Mouse (Mus musculus) retina, postnatal 7 days (tissue): ENCODE data around the gene Alk.

ENCODE experiments used
- DNase-seq: peaks from one replicate; pipeline ENCODE4 v3.0.0-alpha.2; 2012; ENCODE audit warnings: low read depth, low spot score

The Alk gene

GRCm38 (mm10) chr17:71980518-71981145 is 623.8 kb downstream of the Alk start:
- no peak for DNase-seq

- DNase-seq: no peak
Measured at GRCm38 (mm10) chr17:71979137-71979536, 625.3 kb downstream of the Alk start.

- DNase-seq: no peak
Measured at GRCm38 (mm10) chr17:71976661-71977060, 627.8 kb downstream of the Alk start.

- no peak for DNase-seq
Measured at GRCm38 (mm10) chr17:71973704-71974103, 630.7 kb downstream of the Alk start.

- DNase-seq: no peak
Measured at GRCm38 (mm10) chr17:71967356-71967755, 637.1 kb downstream of the Alk start.

GRCm38 (mm10) chr17:71965733-71966606 is 638.5 kb downstream of the Alk start:
- peak; percentile 49 for DNase-seq

GRCm38 (mm10) chr17:71964610-71965009 is 639.8 kb downstream of the Alk start:
- DNase-seq: no peak

- no peak for DNase-seq
Measured at GRCm38 (mm10) chr17:71962746-71963145, 641.7 kb downstream of the Alk start.

- DNase-seq: no peak
Measured at GRCm38 (mm10) chr17:71955011-71955410, 649.4 kb downstream of the Alk start.

GRCm38 (mm10) chr17:71954217-71954844 is 650.1 kb downstream of the Alk start:
- DNase-seq: no peak

GRCm38 (mm10) chr17:71950968-71951367 is 653.5 kb downstream of the Alk start:
- no peak for DNase-seq

- DNase-seq: no peak
Measured at GRCm38 (mm10) chr17:71948687-71949086, 655.7 kb downstream of the Alk start.

GRCm38 (mm10) chr17:71947452-71947851 is 657.0 kb downstream of the Alk start:
- peak; percentile 82 for DNase-seq

GRCm38 (mm10) chr17:71944020-71944419 is 660.4 kb downstream of the Alk start:
- DNase-seq: no peak

GRCm38 (mm10) chr17:71942052-71942451 is 662.4 kb downstream of the Alk start:
- DNase-seq: no peak

GRCm38 (mm10) chr17:71941436-71941835 is 663.0 kb downstream of the Alk start:
- DNase-seq: no peak

GRCm38 (mm10) chr17:71936681-71937080 is 667.7 kb downstream of the Alk start:
- no peak for DNase-seq

- DNase-seq: no peak
Measured at GRCm38 (mm10) chr17:71935837-71936236, 668.6 kb downstream of the Alk start.

- DNase-seq: no peak
Measured at GRCm38 (mm10) chr17:71935336-71935735, 669.1 kb downstream of the Alk start.

GRCm38 (mm10) chr17:71914941-71915340 is 689.5 kb downstream of the Alk start:
- no peak for DNase-seq

GRCm38 (mm10) chr17:71914541-71914940 is 689.9 kb downstream of the Alk start:
- no peak for DNase-seq

- no peak for DNase-seq
Measured at GRCm38 (mm10) chr17:71913188-71913587, 691.2 kb downstream of the Alk start.

- no peak for DNase-seq
Measured at GRCm38 (mm10) chr17:71909107-71909506, 695.3 kb downstream of the Alk start.
